Mouse (Mus musculus) right cerebral cortex, postnatal 10 days (tissue): Measurements from ENCODE around the gene Kpnb1.
A peak's percentile ranks its signal among the peaks of the same experiment; 100 is the strongest.

ENCODE experiments used
- DNase-seq, 2 experiments: peaks; one replicate each; pipeline ENCODE4 v3.0.0; 2021; ENCODE audit warnings: low spot score in 2 of 2

Gene Kpnb1

GRCm38 (mm10) chr11:97142159-97142608, 45.5 kb downstream of the Kpnb1 start:
- no peak for DNase-seq

- no peak for DNase-seq
These were observed 46.9 kb downstream of the Kpnb1 start for GRCm38 (mm10) chr11:97140811-97141210.

- DNase-seq, result no peak
These were observed 48.4 kb downstream of the Kpnb1 start for GRCm38 (mm10) chr11:97139256-97139655.

- peak; percentile 56 to 61 for DNase-seq
These were observed 49.0 kb downstream of the Kpnb1 start for GRCm38 (mm10) chr11:97138554-97139226.

GRCm38 (mm10) chr11:97133270-97133669, 54.4 kb downstream of the Kpnb1 start:
- DNase-seq, result no peak

GRCm38 (mm10) chr11:97132185-97132584, 55.5 kb downstream of the Kpnb1 start:
- DNase-seq, result no peak

- no peak for DNase-seq
These were observed 56.0 kb downstream of the Kpnb1 start for GRCm38 (mm10) chr11:97131683-97132082.

GRCm38 (mm10) chr11:97130318-97130717, 57.4 kb downstream of the Kpnb1 start:
- DNase-seq, result no peak

GRCm38 (mm10) chr11:97128956-97129355, 58.7 kb downstream of the Kpnb1 start:
- DNase-seq, result no peak

- DNase-seq, result no peak
These were observed 60.0 kb downstream of the Kpnb1 start for GRCm38 (mm10) chr11:97127470-97128223.

- DNase-seq, result no peak
These were observed 60.8 kb downstream of the Kpnb1 start for GRCm38 (mm10) chr11:97126645-97127468.

GRCm38 (mm10) chr11:97124266-97125036, 63.2 kb downstream of the Kpnb1 start:
- no peak for DNase-seq

- no peak for DNase-seq
These were observed 64.3 kb downstream of the Kpnb1 start for GRCm38 (mm10) chr11:97123282-97123890.

GRCm38 (mm10) chr11:97120641-97121040, 67.0 kb downstream of the Kpnb1 start:
- no peak for DNase-seq

GRCm38 (mm10) chr11:97120221-97120620, 67.5 kb downstream of the Kpnb1 start:
- DNase-seq, result no peak

- no peak for DNase-seq
These were observed 71.9 kb downstream of the Kpnb1 start for GRCm38 (mm10) chr11:97115797-97116196.

- DNase-seq, result no peak
These were observed 72.7 kb downstream of the Kpnb1 start, which contains the start of gene Tbx21 for GRCm38 (mm10) chr11:97114671-97115601. Gene Tbx21, minus strand, starts transcription at chr11:97115331.

- DNase-seq, result no peak
These were observed 75.1 kb downstream of the Kpnb1 start for GRCm38 (mm10) chr11:97112519-97113125.
